In genomic region chr10:81595599-81595998, GRCm38 (mm10) we compare ENCODE assay signal across 9 mouse cellular contexts. TPM values are rescaled to one million over a fixed set of nuclear protein-coding genes. Genes with fewer than 3 reads are reported as not detected.
A peak's percentile ranks its signal among the peaks of the same experiment; 100 is the strongest.
DNase-seq lines count a peak whose midpoint lies in the region; ATAC-seq and TF ChIP-seq lines count a peak whose summit lies in the region.
"Had no signal": no experiment of that assay in that cellular context is flagged by ENCODE, and none has a peak within 500 bp of the region (broad histone marks: within the 10 kb centered on the region; RNA-seq: fewer than 3 reads in every experiment).

No protein-coding gene starts in this region.

- 51% methylated on average over 5 of the region's 5 CpGs for WGBS in heart, embryonic 15.5 days
- WGBS in midbrain, embryonic 14.5 days, result 50% methylated on average over 5 of the region's 5 CpGs
- WGBS in midbrain, embryonic 15.5 days, result 39% methylated on average over 5 of the region's 5 CpGs

- peaks cover 16% of the 10 kb centered on the region for H3K27me3 ChIP-seq in heart, embryonic 15.5 days
- peaks cover 17% of the 10 kb centered on the region; the same call in 1 of the 2 replicates for H3K27me3 ChIP-seq in midbrain, embryonic 14.5 days (ENCODE audit: control insufficient read depth, insufficient read depth, low read length)
- H3K27me3 ChIP-seq in midbrain, embryonic 15.5 days (replicated peaks), result peaks cover 51% of the 10 kb centered on the region

- H3K9ac ChIP-seq in heart, embryonic 15.5 days, result no peak overlapping the region
- H3K9ac ChIP-seq in midbrain, embryonic 14.5 days (replicated peaks; ENCODE audit: low read length), result no peak overlapping the region
- H3K9ac ChIP-seq in midbrain, embryonic 15.5 days, result no peak overlapping the region

- no peak overlapping the region for H3K4me3 ChIP-seq in heart, embryonic 15.5 days
- H3K4me3 ChIP-seq in midbrain, embryonic 14.5 days (replicated peaks; ENCODE audit: low read depth, low read length), result no peak overlapping the region
- no peak overlapping the region for H3K4me3 ChIP-seq in midbrain, embryonic 15.5 days
- no peak overlapping the region for H3K4me3 ChIP-seq in embryonic fibroblast, embryonic 13.5 days (ENCODE audit: insufficient read depth, low read length)

- H3K4me2 ChIP-seq in heart, embryonic 15.5 days, result no peak overlapping the region
- H3K4me2 ChIP-seq in midbrain, embryonic 14.5 days (ENCODE audit: low read length), result no peak overlapping the region
- H3K4me2 ChIP-seq in midbrain, embryonic 15.5 days, result no peak overlapping the region

- peak overlapping the region; percentile 81; the same call in 1 of the 2 replicates for H3K27ac ChIP-seq in heart, embryonic 15.5 days
- no peak overlapping the region for H3K27ac ChIP-seq in midbrain, embryonic 14.5 days (replicated peaks; ENCODE audit: low read depth, low read length)
- H3K27ac ChIP-seq in midbrain, embryonic 15.5 days, result no peak overlapping the region
- peak overlapping the region; percentile 60; the same call in 1 of the 2 replicates for H3K27ac ChIP-seq in embryonic fibroblast, embryonic 13.5 days (ENCODE audit: insufficient read depth, low read length)

- ATAC-seq in heart, embryonic 15.5 days (replicated peaks; ENCODE audit: insufficient number of reproducible peaks, insufficient read depth, low FRiP score, low read depth), result no peak
- no peak for ATAC-seq in midbrain, embryonic 14.5 days (ENCODE audit: low FRiP score, low TSS enrichment)
- ATAC-seq in midbrain, embryonic 15.5 days (replicated peaks), result no peak
- no peak for ATAC-seq in erythroblast, adult 5-6 weeks (replicated peaks; ENCODE audit: low FRiP score, poor library complexity, severe bottlenecking)

- intact Hi-C loops in heart, postnatal 10 days (cut with DNase I), result no loop called here

- H3K4me1 ChIP-seq in heart, embryonic 15.5 days (replicated peaks), result peaks cover 36% of the 10 kb centered on the region
- peaks cover 24% of the 10 kb centered on the region for H3K4me1 ChIP-seq in midbrain, embryonic 14.5 days (ENCODE audit: control insufficient read depth, insufficient read depth, low read length)
- H3K4me1 ChIP-seq in midbrain, embryonic 15.5 days, result peaks cover 41% of the 10 kb centered on the region
- peaks cover 6% of the 10 kb centered on the region for H3K4me1 ChIP-seq in embryonic fibroblast, embryonic 13.5 days (ENCODE audit: control insufficient read depth, insufficient read depth, low read length)

- TF ChIP-seq CTCF in embryonic fibroblast, embryonic 13.5 days (IDR thresholded peaks at IDR 0.05; ENCODE audit: borderline replicate concordance, insufficient read depth, low read length), result no peak

- no peaks in the 10 kb centered on the region for H3K36me3 ChIP-seq in heart, embryonic 15.5 days
- H3K36me3 ChIP-seq in midbrain, embryonic 14.5 days (ENCODE audit: control insufficient read depth, insufficient read depth, low read length), result no peaks in the 10 kb centered on the region
- no peaks in the 10 kb centered on the region for H3K36me3 ChIP-seq in midbrain, embryonic 15.5 days (replicated peaks)

- no peak for DNase-seq in heart, postnatal 10 days
- peak; percentile 32 for DNase-seq in midbrain, embryonic 14.5 days
- no peak for DNase-seq in right cerebral cortex, adult 2 months (ENCODE audit: low spot score in 2 of 2)
- DNase-seq: adrenal gland, postnatal 25 days; lung, adult 2 months had no signal

- H3K9me3 ChIP-seq in heart, embryonic 15.5 days (replicated peaks), result no peaks in the 10 kb centered on the region
- no peaks in the 10 kb centered on the region for H3K9me3 ChIP-seq in midbrain, embryonic 14.5 days (ENCODE audit: control insufficient read depth, low read length)
- no peaks in the 10 kb centered on the region for H3K9me3 ChIP-seq in midbrain, embryonic 15.5 days

- TF ChIP-seq POLR2A in embryonic fibroblast, embryonic 13.5 days (IDR thresholded peaks at IDR 0.05; ENCODE audit: low read depth, low read length), result no peak

RNA-seq across cellular contexts. Expression of gene Tle6, which starts 5.3 kb away (rescaled TPM):
- 23.9 and 30.5 TPM in 2 replicates for polyA plus RNA-seq in heart, embryonic 15.5 days (2015; fragmentation: Nextera tagmentation; extraction: Ambion mirVana)
- total RNA-seq in heart, postnatal 10 days (2021), result 10 to 100 TPM; 10.2 to 11.1 TPM
- polyA plus RNA-seq in midbrain, embryonic 14.5 days (2014; fragmentation: Nextera tagmentation; extraction: Ambion mirVana), result 3.2 and 3.5 TPM in 2 replicates
- polyA plus RNA-seq in midbrain, embryonic 15.5 days (2015; fragmentation: Nextera tagmentation; extraction: Ambion mirVana), result 6.7 and 8.0 TPM in 2 replicates
- 16.5 and 26.4 TPM in 2 replicates for polyA plus RNA-seq in embryonic fibroblast, embryonic 13.5 days (2011; ENCODE audit: insufficient read length, low read depth, missing spikeins)
- total RNA-seq in erythroblast, adult 5-6 weeks (2015; ENCODE audit: low replicate concordance), result 1.7 and 2.7 TPM in 2 replicates
- total RNA-seq in erythroblast, adult 5-6 weeks (2017; ENCODE audit: low replicate concordance), result not detected in 2 replicates

RNA-seq across cellular contexts. Expression of gene BC025920, which starts 10.5 kb away (rescaled TPM):
- 0.48 and 0.72 TPM in 2 replicates for polyA plus RNA-seq in heart, embryonic 15.5 days (2015; fragmentation: Nextera tagmentation; extraction: Ambion mirVana)
- 1 to 10 TPM; 1.3 to 1.4 TPM for total RNA-seq in heart, postnatal 10 days (2021)
- 0.74 and 1.1 TPM in 2 replicates for polyA plus RNA-seq in midbrain, embryonic 14.5 days (2014; fragmentation: Nextera tagmentation; extraction: Ambion mirVana)
- 1.8 and 2.0 TPM in 2 replicates for polyA plus RNA-seq in midbrain, embryonic 15.5 days (2015; fragmentation: Nextera tagmentation; extraction: Ambion mirVana)
- 0.75 and 0.86 TPM in 2 replicates for polyA plus RNA-seq in embryonic fibroblast, embryonic 13.5 days (2011; ENCODE audit: insufficient read length, low read depth, missing spikeins)
- 2.9 and 6.0 TPM in 2 replicates for total RNA-seq in erythroblast, adult 5-6 weeks (2015; ENCODE audit: low replicate concordance)
- 2.0 and 8.8 TPM in 2 replicates for total RNA-seq in erythroblast, adult 5-6 weeks (2017; ENCODE audit: low replicate concordance)

RNA-seq across cellular contexts. Expression of gene Tle2, which starts 21.2 kb away (rescaled TPM):
- 23.6 and 29.3 TPM in 2 replicates for polyA plus RNA-seq in heart, embryonic 15.5 days (2015; fragmentation: Nextera tagmentation; extraction: Ambion mirVana)
- 10 to 100 TPM in 1 of 2 experiments, 1 to 10 TPM in 1; 8.1 to 11.2 TPM for total RNA-seq in heart, postnatal 10 days (2021)
- 20.4 and 25.7 TPM in 2 replicates for polyA plus RNA-seq in midbrain, embryonic 14.5 days (2014; fragmentation: Nextera tagmentation; extraction: Ambion mirVana)
- polyA plus RNA-seq in midbrain, embryonic 15.5 days (2015; fragmentation: Nextera tagmentation; extraction: Ambion mirVana), result 57.4 and 58.8 TPM in 2 replicates
- polyA plus RNA-seq in embryonic fibroblast, embryonic 13.5 days (2011; ENCODE audit: insufficient read length, low read depth, missing spikeins), result 22.4 and 25.7 TPM in 2 replicates
- total RNA-seq in erythroblast, adult 5-6 weeks (2015; ENCODE audit: low replicate concordance), result not detected in 2 replicates
- not detected in 2 replicates for total RNA-seq in erythroblast, adult 5-6 weeks (2017; ENCODE audit: low replicate concordance)

RNA-seq across cellular contexts. Expression of gene Sirt6, which starts 32.0 kb away (rescaled TPM):
- 20.8 and 26.7 TPM in 2 replicates for polyA plus RNA-seq in heart, embryonic 15.5 days (2015; fragmentation: Nextera tagmentation; extraction: Ambion mirVana)
- 10 to 100 TPM; 12.8 to 14.2 TPM for total RNA-seq in heart, postnatal 10 days (2021)
- polyA plus RNA-seq in midbrain, embryonic 14.5 days (2014; fragmentation: Nextera tagmentation; extraction: Ambion mirVana), result 47.7 and 58.1 TPM in 2 replicates
- polyA plus RNA-seq in midbrain, embryonic 15.5 days (2015; fragmentation: Nextera tagmentation; extraction: Ambion mirVana), result 60.1 and 60.4 TPM in 2 replicates
- 14.0 and 17.5 TPM in 2 replicates for polyA plus RNA-seq in embryonic fibroblast, embryonic 13.5 days (2011; ENCODE audit: insufficient read length, low read depth, missing spikeins)
- 0.63 and 0.96 TPM in 2 replicates for total RNA-seq in erythroblast, adult 5-6 weeks (2015; ENCODE audit: low replicate concordance)
- total RNA-seq in erythroblast, adult 5-6 weeks (2017; ENCODE audit: low replicate concordance), result 0.56 and 3.7 TPM in 2 replicates

RNA-seq across cellular contexts. Expression of gene Ankrd24, which starts 32.7 kb away (rescaled TPM):
- polyA plus RNA-seq in heart, embryonic 15.5 days (2015; fragmentation: Nextera tagmentation; extraction: Ambion mirVana), result 12.3 and 13.7 TPM in 2 replicates
- 10 to 100 TPM; 13.9 to 16.6 TPM for total RNA-seq in heart, postnatal 10 days (2021)
- 8.9 and 16.8 TPM in 2 replicates for polyA plus RNA-seq in midbrain, embryonic 14.5 days (2014; fragmentation: Nextera tagmentation; extraction: Ambion mirVana)
- 19.1 and 20.2 TPM in 2 replicates for polyA plus RNA-seq in midbrain, embryonic 15.5 days (2015; fragmentation: Nextera tagmentation; extraction: Ambion mirVana)
- polyA plus RNA-seq in embryonic fibroblast, embryonic 13.5 days (2011; ENCODE audit: insufficient read length, low read depth, missing spikeins), result 9.0 and 11.6 TPM in 2 replicates
- not detected in 2 replicates for total RNA-seq in erythroblast, adult 5-6 weeks (2015; ENCODE audit: low replicate concordance)
- total RNA-seq in erythroblast, adult 5-6 weeks (2017; ENCODE audit: low replicate concordance), result 0.28 and 1.1 TPM in 2 replicates

Comparison
In these comparisons a context has a peak if more than half of its experiments do, and no peak if none do; other contexts are left out.
1. H3K27ac ChIP-seq: peak in heart, embryonic 15.5 days (single experiment) and embryonic fibroblast, embryonic 13.5 days (single experiment); none in midbrain, embryonic 14.5 days (single experiment) and midbrain, embryonic 15.5 days (single experiment).